Mouse (Mus musculus) neutrophil, adult 59 days (primary cell): ENCODE measurements around the gene Klrc2. TPM values are rescaled to one million over a fixed set of nuclear protein-coding genes. Genes with fewer than 3 reads are reported as not detected.

Source experiments
- total RNA-seq, 2 experiments: library from RNA; stranded (reverse); gene quantifications; 1 replicate in 1 of 2; 2 replicates in 1 of 2; pipeline ENCODE4 v1.2.4; 2023

Klrc2 gene
- total RNA-seq, result not detected

GRCm38 (mm10) chr6:129660589-129660988 is at the start of gene Klrc2:
Gene Klrc2 (minus strand): TSS chr6:129660689.

GRCm38 (mm10) chr6:129678873-129679272 is 18.4 kb upstream of the Klrc2 start, which contains the start of gene Klrc1:
Gene Klrc1 (minus strand): TSS chr6:129678973.

GRCm38 (mm10) chr6:129643237-129643636 is 17.3 kb downstream of the Klrc2 start, which contains the start of gene Klrc3:
Gene Klrc3 (minus strand): TSS chr6:129643337.

GRCm38 (mm10) chr6:129623735-129624134 is 36.8 kb downstream of the Klrc2 start, which contains the start of gene Klrk1:
Gene Klrk1 (minus strand): TSS chr6:129623864.

Other genes starting within 250 kb of the Klrc2 start
- gene Clec1a, start 208.7 kb downstream of the Klrc2 start, total RNA-seq, result under 1 TPM; 0.11 to 0.18 TPM
- 10 to 100 TPM; 24.7 to 29.3 TPM for gene Olr1, start 153.5 kb downstream of the Klrc2 start, total RNA-seq
- 1 to 10 TPM; 1.1 to 2.2 TPM for gene Tmem52b, start 148.1 kb downstream of the Klrc2 start, total RNA-seq
- 10 to 100 TPM; 23.7 to 25.7 TPM for gene Gabarapl1, start 127.5 kb downstream of the Klrc2 start, total RNA-seq
- gene Klre1, start 82.8 kb downstream of the Klrc2 start, total RNA-seq, result not detected
- under 1 TPM in 1 of 2 experiments, not detected in 1; 0.86 TPM for gene Klrd1, start 68.9 kb downstream of the Klrc2 start, total RNA-seq
- gene Klrk1, start 36.8 kb downstream of the Klrc2 start, total RNA-seq, result 1 to 10 TPM; 1.7 to 3.0 TPM
- gene Klrc3, start 17.4 kb downstream of the Klrc2 start, total RNA-seq, result not detected
- not detected for gene Klrc1, start 18.3 kb upstream of the Klrc2 start, total RNA-seq
- gene Klri1, start 56.4 kb upstream of the Klrc2 start, total RNA-seq, result under 1 TPM in 1 of 2 experiments, not detected in 1; 0.44 TPM
- not detected for gene Klri2, start 79.8 kb upstream of the Klrc2 start, total RNA-seq
- gene Gm156, start 123.6 kb upstream of the Klrc2 start, total RNA-seq, result not detected
- not detected for gene Gm17631, start 202.0 kb upstream of the Klrc2 start, total RNA-seq
- gene Klra17, start 216.0 kb upstream of the Klrc2 start, total RNA-seq, result 10 to 100 TPM; 55.4 to 59.7 TPM